Mouse (Mus musculus) heart, embryonic 15.5 days (tissue): ENCODE data around the gene Gm4779. TPM values are rescaled to one million over a fixed set of nuclear protein-coding genes. Genes with fewer than 3 reads are reported as not detected.
"Not testable (repeated sequence)": the region's sequence is repeated elsewhere in the genome, so short reads cannot be mapped to it uniquely, and the experiment has no call there.

ENCODE experiments used
- ATAC-seq: fragments of 200-750 bp; cut with Nextera tagmentation; replicated peaks from 2 replicates; pipeline ENCODE4 v1.8.0; 2017; ENCODE audit warnings: low read depth, moderate TSS enrichment; ENCODE audit not compliant: insufficient number of reproducible peaks, insufficient read depth, low FRiP score
- H3K27ac ChIP-seq: fragments of 300-500 bp; sonication (generic); 2 replicates; pipeline ENCODE4 v1.5.1; 2015; ENCODE audit warnings: mild to moderate bottlenecking, inconsistent platforms
- H3K27me3 ChIP-seq: fragments of 300-500 bp; sonication (generic); 2 replicates; pipeline ENCODE4 v1.6.1; 2015; ENCODE audit warnings: inconsistent platforms
- H3K36me3 ChIP-seq: fragments of 300-500 bp; sonication (generic); 2 replicates; pipeline ENCODE4 v1.6.1; 2015; ENCODE audit warnings: mild to moderate bottlenecking, inconsistent platforms
- H3K4me1 ChIP-seq: fragments of 300-500 bp; sonication (generic); replicated peaks from 2 replicates; pipeline ENCODE4 v1.6.1; 2015; ENCODE audit warnings: inconsistent platforms
- H3K4me2 ChIP-seq: fragments of 300-500 bp; sonication (generic); 2 replicates; pipeline ENCODE4 v1.6.1; 2015; ENCODE audit warnings: inconsistent platforms, mild to moderate bottlenecking, moderate library complexity
- H3K4me3 ChIP-seq: fragments of 300-500 bp; sonication (generic); 2 replicates; pipeline ENCODE4 v1.5.1; 2015; ENCODE audit warnings: mild to moderate bottlenecking, inconsistent platforms
- H3K9ac ChIP-seq: fragments of 300-500 bp; sonication (generic); 2 replicates; pipeline ENCODE4 v1.6.1; 2015; ENCODE audit warnings: mild to moderate bottlenecking, inconsistent platforms
- H3K9me3 ChIP-seq: fragments of 300-500 bp; sonication (generic); replicated peaks from 2 replicates; pipeline ENCODE4 v1.6.1; 2016; ENCODE audit warnings: inconsistent platforms
- WGBS: fragments of 180-500 bp; shearing (Covaris S2); methylation state at CpG from one replicate; pipeline ENCODE4 v1.1.7; 2015; ENCODE audit warnings: mixed read lengths; 5-methylcytosine and 5-hydroxymethylcytosine counted together
- polyA plus RNA-seq: library from polyadenylated mRNA; unstranded; fragments of >200 nt; fragmentation: Nextera tagmentation; extraction: Ambion mirVana; gene quantifications from 2 replicates; pipeline ENCODE4 v1.2.1, GENCODE M21; 2015

The Gm4779 gene
- 0.09 and 0.66 TPM in 2 replicates for polyA plus RNA-seq

DNA sequence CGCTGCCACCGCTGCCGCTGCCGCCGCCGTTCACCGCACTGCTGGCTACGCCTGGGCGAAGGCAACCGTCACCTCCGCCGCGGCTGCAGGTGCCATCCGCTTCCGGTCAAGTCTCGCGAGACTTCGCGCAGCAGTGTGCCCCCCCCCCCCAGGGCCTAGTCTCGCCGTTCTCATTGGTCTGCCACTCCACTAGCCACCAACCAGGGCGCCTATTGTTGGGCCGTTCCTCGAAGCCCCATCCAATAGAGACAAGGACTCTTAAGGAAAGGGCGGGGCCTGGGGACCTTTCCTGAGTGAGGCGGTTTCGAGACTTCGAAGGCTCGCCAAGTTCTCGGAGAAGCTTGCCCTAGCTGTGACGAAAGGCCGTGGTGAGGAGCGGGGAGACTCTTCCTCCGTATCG, at the start of gene Gm4779, which contains the start of gene 8030474K03Rik:
TSS of gene Gm4779 (minus strand) at position 82 of the 400 bp plus-strand sequence.
TSS of gene 8030474K03Rik (plus strand) at position 315 of the 400 bp plus-strand sequence.
- Histone ChIP-seq H3K4me3 (no peak within 1 kb of the TSS), H3K27me3 (no peaks in the 10 kb centered on the region), H3K4me1 (no peaks in the 10 kb centered on the region), H3K9me3 (no peaks in the 10 kb centered on the region), H3K4me2 (no peak within 1 kb of the TSS), H3K9ac (no peak within 1 kb of the TSS), H3K27ac (no peak within 1 kb of the TSS), H3K36me3 (no peaks in the 10 kb centered on the region)
- ATAC-seq, result no peak
- WGBS, result 89% methylated on average over 35 of the region's 35 CpGs

- H3K36me3 ChIP-seq, H3K9me3 ChIP-seq, H3K4me1 ChIP-seq, H3K27me3 ChIP-seq, ATAC-seq, H3K9ac ChIP-seq, H3K27ac ChIP-seq, H3K4me3 ChIP-seq, H3K4me2 ChIP-seq: not testable (repeated sequence)
Observed at GRCm38 (mm10) chrX:101819980-101820379, 25.8 kb upstream of the Gm4779 start.

DNA sequence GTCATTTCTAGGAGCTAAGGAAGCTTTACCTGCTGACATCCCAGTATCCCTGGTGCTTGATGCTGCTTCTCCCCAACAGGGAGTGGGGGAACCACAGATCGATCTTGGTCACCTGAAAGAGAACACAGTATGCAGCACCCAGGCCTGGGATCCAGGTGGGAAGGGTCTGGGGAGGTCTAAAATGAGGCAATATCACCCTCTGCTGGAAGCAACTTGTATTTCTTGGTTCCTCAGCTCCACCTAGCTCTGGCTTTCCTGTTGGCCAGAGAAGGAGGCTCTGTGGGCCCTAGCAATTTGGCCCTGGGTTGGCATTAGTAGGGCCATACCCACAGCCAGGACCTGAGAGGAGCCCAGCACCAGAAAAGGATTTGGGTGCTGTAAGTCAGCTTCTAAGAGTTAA, 24.9 kb upstream of the Gm4779 start:
- Histone ChIP-seq H3K36me3 (no peaks in the 10 kb centered on the region), H3K4me3 (no peak overlapping the region), H3K27me3 (no peaks in the 10 kb centered on the region), H3K4me1 (no peaks in the 10 kb centered on the region), H3K9ac (no peak overlapping the region), H3K9me3 (no peaks in the 10 kb centered on the region), H3K27ac (no peak overlapping the region), H3K4me2 (no peak overlapping the region)
- no peak for ATAC-seq
- WGBS, result 45% methylated on average over 1 of the region's 1 CpGs

DNA sequence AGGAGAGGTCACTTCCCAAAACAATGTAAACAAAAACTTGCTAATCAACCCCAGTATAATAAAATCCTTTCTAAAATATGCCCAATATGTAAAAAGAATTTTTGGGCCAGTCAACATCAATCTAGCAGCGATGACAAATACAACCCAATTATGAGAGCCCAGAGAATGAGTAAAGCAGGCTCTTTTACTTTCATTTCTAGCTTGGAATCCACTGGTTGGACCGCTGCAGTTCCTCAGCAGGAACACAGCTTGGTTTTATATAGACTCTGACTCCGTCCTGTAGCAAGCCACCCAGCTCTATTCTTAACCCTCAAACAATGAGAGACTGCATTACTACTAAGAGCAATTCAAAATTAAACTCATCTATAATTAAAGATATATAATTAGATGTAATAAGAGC, 17.5 kb upstream of the Gm4779 start:
- no peaks in the 10 kb centered on the region for H3K9me3 ChIP-seq
- no peak overlapping the region for H3K9ac ChIP-seq
- no peaks in the 10 kb centered on the region for H3K36me3 ChIP-seq
- H3K27ac ChIP-seq, result no peak overlapping the region
- H3K4me2 ChIP-seq, result no peak overlapping the region
- 48% methylated on average over 3 of the region's 3 CpGs for WGBS
- H3K4me3 ChIP-seq, result no peak overlapping the region
- H3K4me1 ChIP-seq, result no peaks in the 10 kb centered on the region
- no peaks in the 10 kb centered on the region; the same call in 1 of the 2 replicates for H3K27me3 ChIP-seq
- ATAC-seq, result no peak

DNA sequence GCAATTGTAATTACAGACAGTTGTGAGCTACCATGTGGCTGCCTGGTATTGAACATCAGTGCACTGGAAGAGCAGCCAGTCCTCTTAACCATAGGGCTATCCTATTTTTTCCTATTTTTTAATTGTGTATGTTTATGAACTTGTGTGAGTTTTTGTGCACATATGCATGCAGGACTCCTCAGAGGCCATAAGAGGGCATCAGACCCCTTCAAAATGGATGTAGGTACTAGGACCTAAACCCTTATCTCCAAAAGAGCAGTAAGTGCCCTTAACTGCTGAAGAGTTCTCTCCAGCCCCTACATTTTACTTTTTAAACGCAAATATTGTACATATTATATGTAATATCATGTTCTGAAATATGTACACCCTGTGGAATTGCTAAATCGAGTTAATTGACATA, 11.3 kb upstream of the Gm4779 start:
- H3K4me2 ChIP-seq, result no peak overlapping the region
- no peak overlapping the region for H3K4me3 ChIP-seq
- 25% methylated on average over 2 of the region's 2 CpGs for WGBS
- no peaks in the 10 kb centered on the region for H3K27me3 ChIP-seq
- H3K4me1 ChIP-seq, result no peaks in the 10 kb centered on the region
- H3K9me3 ChIP-seq, result no peaks in the 10 kb centered on the region
- no peaks in the 10 kb centered on the region for H3K36me3 ChIP-seq
- no peak overlapping the region for H3K27ac ChIP-seq
- no peak for ATAC-seq
- H3K9ac ChIP-seq, result no peak overlapping the region

GRCm38 (mm10) chrX:101791551-101791950, 2.7 kb downstream of the Gm4779 start:
- no peak overlapping the region for H3K4me3 ChIP-seq
- no peaks in the 10 kb centered on the region for H3K9me3 ChIP-seq
- 38% methylated on average over 4 of the region's 4 CpGs for WGBS
- H3K9ac ChIP-seq, result no peak overlapping the region
- H3K27ac ChIP-seq, result no peak overlapping the region
- H3K4me2 ChIP-seq, result no peak overlapping the region
- 0 out of 2 replicates have a peak, but pooled peaks cover 3% of the 10 kb centered on the region for H3K27me3 ChIP-seq
- ATAC-seq, result no peak
- H3K4me1 ChIP-seq, result no peaks in the 10 kb centered on the region
- H3K36me3 ChIP-seq, result no peaks in the 10 kb centered on the region

- no peak for ATAC-seq
- Histone ChIP-seq H3K9ac (no peak overlapping the region), H3K4me3 (no peak overlapping the region), H3K4me1 (no peaks in the 10 kb centered on the region), H3K9me3 (no peaks in the 10 kb centered on the region), H3K27ac (no peak overlapping the region), H3K36me3 (no peaks in the 10 kb centered on the region), H3K4me2 (no peak overlapping the region), H3K27me3 (peaks cover 3% of the 10 kb centered on the region)
- 29% methylated on average over 5 of the region's 5 CpGs for WGBS
Observed at GRCm38 (mm10) chrX:101772035-101772434, 22.2 kb downstream of the Gm4779 start.

GRCm38 (mm10) chrX:101770307-101770706, 23.9 kb downstream of the Gm4779 start:
- no peaks in the 10 kb centered on the region for H3K36me3 ChIP-seq
- H3K27me3 ChIP-seq, result peaks cover 3% of the 10 kb centered on the region
- H3K27ac ChIP-seq, result no peak overlapping the region
- no peak for ATAC-seq
- no peaks in the 10 kb centered on the region for H3K9me3 ChIP-seq
- H3K9ac ChIP-seq, result no peak overlapping the region
- no peak overlapping the region for H3K4me3 ChIP-seq
- no peaks in the 10 kb centered on the region for H3K4me1 ChIP-seq
- H3K4me2 ChIP-seq, result no peak overlapping the region
- 49% methylated on average over 3 of the region's 3 CpGs for WGBS

GRCm38 (mm10) chrX:101769478-101769877, 24.7 kb downstream of the Gm4779 start:
- Histone ChIP-seq H3K4me1 (no peaks in the 10 kb centered on the region), H3K9me3 (no peaks in the 10 kb centered on the region), H3K4me2 (no peak overlapping the region), H3K9ac (no peak overlapping the region), H3K27me3 (peaks cover 3% of the 10 kb centered on the region), H3K4me3 (no peak overlapping the region), H3K27ac (no peak overlapping the region), H3K36me3 (no peaks in the 10 kb centered on the region)
- no peak for ATAC-seq
- WGBS, result 48% methylated on average over 2 of the region's 2 CpGs

GRCm38 (mm10) chrX:101767280-101767679, 26.9 kb downstream of the Gm4779 start:
- no peaks in the 10 kb centered on the region for H3K4me1 ChIP-seq
- H3K27ac ChIP-seq, result no peak overlapping the region
- no peaks in the 10 kb centered on the region for H3K9me3 ChIP-seq
- H3K4me2 ChIP-seq, result no peak overlapping the region
- ATAC-seq, result no peak
- no peaks in the 10 kb centered on the region for H3K36me3 ChIP-seq
- H3K4me3 ChIP-seq, result no peak overlapping the region
- 61% methylated on average over 7 of the region's 7 CpGs for WGBS
- H3K27me3 ChIP-seq, result peaks cover 3% of the 10 kb centered on the region; the same call in 1 of the 2 replicates
- H3K9ac ChIP-seq, result no peak overlapping the region

DNA sequence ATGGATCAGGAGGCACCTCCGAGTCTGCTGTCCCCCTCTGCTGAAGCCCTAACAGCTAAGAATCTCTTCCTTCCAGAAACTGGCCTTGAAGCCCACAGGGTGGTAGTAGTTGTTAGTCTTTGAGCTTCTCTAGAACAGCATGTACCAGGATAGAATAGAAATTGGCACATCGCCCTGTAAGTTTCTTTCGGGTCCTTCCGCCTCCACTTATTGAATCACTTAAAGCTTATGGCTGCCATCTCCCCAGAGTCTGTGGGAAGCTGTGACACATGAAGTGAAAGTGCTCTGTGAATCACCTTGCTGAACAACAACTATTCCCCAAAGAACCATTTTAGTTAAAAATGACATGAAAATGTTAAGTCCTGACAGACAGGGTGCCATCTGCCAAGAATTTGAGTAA, 29.1 kb downstream of the Gm4779 start:
- Histone ChIP-seq H3K4me1 (no peaks in the 10 kb centered on the region), H3K36me3 (no peaks in the 10 kb centered on the region), H3K27ac (no peak overlapping the region), H3K9me3 (no peaks in the 10 kb centered on the region), H3K4me2 (no peak overlapping the region), H3K27me3 (peaks cover 3% of the 10 kb centered on the region; the same call in 1 of the 2 replicates), H3K4me3 (no peak overlapping the region), H3K9ac (no peak overlapping the region)
- WGBS, result 71% methylated on average over 4 of the region's 4 CpGs
- no peak for ATAC-seq

GRCm38 (mm10) chrX:101764621-101765020, 29.6 kb downstream of the Gm4779 start:
- no peak overlapping the region for H3K4me2 ChIP-seq
- H3K36me3 ChIP-seq, result no peaks in the 10 kb centered on the region
- H3K27me3 ChIP-seq, result peaks cover 3% of the 10 kb centered on the region; the same call in 1 of the 2 replicates
- H3K27ac ChIP-seq, result no peak overlapping the region
- WGBS, result 72% methylated on average over 5 of the region's 5 CpGs
- no peak overlapping the region for H3K9ac ChIP-seq
- no peaks in the 10 kb centered on the region for H3K4me1 ChIP-seq
- H3K4me3 ChIP-seq, result no peak overlapping the region
- ATAC-seq, result no peak
- H3K9me3 ChIP-seq, result no peaks in the 10 kb centered on the region
